Mouse (Mus musculus) cerebellum, adult 9-11 months (tissue): ENCODE measurements at regions not wholly inside any gene's neighbourhood (a gene's known extent, or its start where the extent isn't known, plus 50 kb on each side); places are given as distances from the start of the nearest gene placed in this dataset.
"Not testable (repeated sequence)": the region's sequence is repeated elsewhere in the genome, so short reads cannot be mapped to it uniquely, and the experiment has no call there.

ENCODE experiments used
- DNase-seq: peaks from one replicate; pipeline ENCODE4 v3.0.0; 2022

- no peak for DNase-seq
Measured at GRCm38 (mm10) chr9:115422786-115423185, 112.6 kb upstream of the Stt3b start.

GRCm38 (mm10) chr9:115426682-115427081 lies 116.5 kb upstream of the Stt3b start:
- no peak for DNase-seq

- no peak for DNase-seq
Measured at GRCm38 (mm10) chr9:115430271-115430670, 120.0 kb upstream of the Stt3b start.

- DNase-seq = no peak
Measured at GRCm38 (mm10) chr9:115434696-115435095, 124.5 kb upstream of the Stt3b start.

- DNase-seq = no peak
Measured at GRCm38 (mm10) chr9:115436301-115436700, 126.1 kb upstream of the Stt3b start.

GRCm38 (mm10) chr9:115438234-115438633 lies 128.0 kb upstream of the Stt3b start:
- DNase-seq = not testable (repeated sequence)

GRCm38 (mm10) chr9:115446681-115447080 lies 136.5 kb upstream of the Stt3b start:
- DNase-seq = no peak

GRCm38 (mm10) chr9:115450741-115451320 lies 140.6 kb upstream of the Stt3b start:
- no peak for DNase-seq

GRCm38 (mm10) chr9:115454771-115455170 lies 144.6 kb upstream of the Stt3b start:
- DNase-seq = no peak

- no peak for DNase-seq
Measured at GRCm38 (mm10) chr9:115456121-115456520, 145.9 kb upstream of the Stt3b start.

GRCm38 (mm10) chr9:115456638-115457037 lies 146.4 kb upstream of the Stt3b start:
- DNase-seq = no peak

GRCm38 (mm10) chr9:115457889-115458710 lies 147.9 kb upstream of the Stt3b start:
- peak; percentile 11 for DNase-seq

- not testable (repeated sequence) for DNase-seq
Measured at GRCm38 (mm10) chr9:115459075-115459474, 148.9 kb upstream of the Stt3b start.

- no peak for DNase-seq
Measured at GRCm38 (mm10) chr9:115465326-115465725, 155.1 kb upstream of the Stt3b start.

GRCm38 (mm10) chr9:115468641-115469040 lies 158.4 kb upstream of the Stt3b start:
- DNase-seq = no peak

GRCm38 (mm10) chr9:115471582-115471981 lies 161.4 kb upstream of the Stt3b start:
- DNase-seq = no peak

GRCm38 (mm10) chr9:115473037-115473436 lies 162.8 kb upstream of the Stt3b start:
- DNase-seq = no peak

- no peak for DNase-seq
Measured at GRCm38 (mm10) chr9:115473847-115474246, 163.6 kb upstream of the Stt3b start.

GRCm38 (mm10) chr9:115474342-115474741 lies 164.1 kb upstream of the Stt3b start:
- DNase-seq = no peak

- no peak for DNase-seq
Measured at GRCm38 (mm10) chr9:115476205-115476604, 166.0 kb upstream of the Stt3b start.

- DNase-seq = no peak
Measured at GRCm38 (mm10) chr9:115477556-115478220, 167.5 kb upstream of the Stt3b start.

GRCm38 (mm10) chr9:115478946-115479345 lies 168.7 kb upstream of the Stt3b start:
- no peak for DNase-seq

GRCm38 (mm10) chr9:115481176-115481575 lies 171.0 kb upstream of the Stt3b start:
- no peak for DNase-seq

- DNase-seq = no peak
Measured at GRCm38 (mm10) chr9:115483024-115483423, 172.8 kb upstream of the Stt3b start.
